Mouse (Mus musculus) thymus, adult 2 months (tissue): ENCODE results near the gene Plau.

ENCODE experiments used
- CTCF ChIP-seq: fragments of 200-500 bp; IDR thresholded peaks from 2 replicates; pipeline ENCODE4 v1.5.1; 2012; ENCODE audit warnings: mild to moderate bottlenecking, control low read depth, low read length, moderate library complexity, borderline replicate concordance; ENCODE audit not compliant: control insufficient read depth, poor library complexity, insufficient read depth; ENCODE audit errors: extremely low read depth
- POLR2A ChIP-seq: fragments of 200-500 bp; IDR thresholded peaks from 2 replicates; pipeline ENCODE4 v1.6.1; 2012; ENCODE audit warnings: mild to moderate bottlenecking, low read length, control low read depth, moderate library complexity; ENCODE audit not compliant: control insufficient read depth, poor library complexity, insufficient read depth; ENCODE audit errors: extremely low read depth

- TF ChIP-seq CTCF, result no peak
- no peak for TF ChIP-seq POLR2A
These were observed 15.3 kb downstream of the Plau start for GRCm38 (mm10) chr14:20851776-20852175.
